Mouse (Mus musculus) kidney, adult 2 months (tissue): ENCODE results near the gene Rnf145.

Source experiments
- CTCF ChIP-seq: fragments of 200-500 bp; conservative IDR thresholded peaks from 2 replicates; pipeline ENCODE4 v1.5.1; 2011; ENCODE audit warnings: low read depth, mild to moderate bottlenecking, control low read depth, low read length, moderate library complexity, mixed read lengths; ENCODE audit not compliant: insufficient read depth, insufficient read length
- POLR2A ChIP-seq: fragments of 200-500 bp; IDR thresholded peaks from one replicate; pipeline ENCODE4 v1.6.1; 2011; ENCODE audit warnings: low read depth, low read length, control low read depth

DNA sequence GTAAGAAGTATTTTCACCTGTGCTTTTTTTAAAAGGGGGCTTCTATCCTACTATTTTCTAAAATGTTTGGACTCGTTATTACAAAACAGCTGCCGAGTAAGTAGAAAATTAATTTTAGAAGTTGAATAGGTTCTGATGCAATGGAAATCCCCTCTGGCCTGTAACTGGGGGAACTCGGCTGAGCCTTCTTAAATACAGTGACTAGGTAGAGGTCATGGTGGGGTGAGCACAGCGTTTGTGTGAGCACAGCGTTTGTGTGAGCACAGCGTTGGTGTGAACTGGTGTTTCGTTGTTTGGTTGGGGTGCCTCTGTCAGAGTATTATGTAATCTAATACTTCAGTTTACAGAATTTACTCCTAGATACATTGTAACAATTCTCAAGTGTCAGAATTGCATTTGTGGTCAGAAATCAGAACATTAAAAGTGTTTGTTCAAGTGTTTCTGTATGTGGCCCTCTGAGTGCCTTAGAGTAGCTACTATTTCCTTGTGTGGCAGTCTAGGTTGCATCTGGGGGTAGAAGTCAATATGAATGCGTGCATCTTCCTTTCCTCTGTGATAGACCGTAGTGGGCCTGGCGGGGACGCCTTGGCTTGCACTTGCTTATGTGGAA, 8.0 kb downstream of the Rnf145 start:
- TF ChIP-seq POLR2A (no peak), CTCF (no peak)
